Mouse (Mus musculus) lung, adult 2 months (tissue): Measurements from ENCODE around the gene Spg21.

Experiments
- CTCF ChIP-seq: fragments of 200-500 bp; IDR thresholded peaks from 2 replicates; pipeline ENCODE4 v1.5.1; 2011; ENCODE audit warnings: mild to moderate bottlenecking, low read length, control low read depth; ENCODE audit not compliant: insufficient read depth
- POLR2A ChIP-seq: fragments of 200-500 bp; IDR thresholded peaks from 2 replicates; pipeline ENCODE4 v1.6.1; 2011; ENCODE audit warnings: low read depth, mild to moderate bottlenecking, control low read depth, low read length, borderline replicate concordance; ENCODE audit errors: extremely low read depth

DNA sequence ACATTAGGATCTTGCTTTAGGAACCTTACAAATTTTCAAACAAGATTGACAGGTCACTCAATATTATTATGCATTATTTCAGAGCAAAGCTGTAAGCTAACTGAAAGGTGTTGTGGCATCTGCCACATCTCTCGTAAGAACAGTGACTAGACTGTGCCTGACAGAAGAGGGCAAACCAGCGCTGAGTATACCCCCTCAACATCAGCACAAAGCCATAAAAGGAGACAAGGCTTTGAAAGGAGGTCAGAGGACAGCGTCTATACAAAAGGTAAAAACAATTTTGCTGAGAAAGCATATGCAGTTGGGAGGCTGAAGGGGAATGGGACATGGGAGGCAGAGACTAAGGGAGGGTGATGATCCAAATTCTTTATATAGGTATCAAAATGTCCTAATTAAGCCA is 549 bp upstream of the Spg21 start:
- TF ChIP-seq POLR2A (no peak), CTCF (no peak)
